Mouse (Mus musculus) frontal cortex, postnatal 36 days (tissue): ENCODE measurements around the gene B230217C12Rik.

Source experiments
- DNase-seq, 2 experiments: peaks; one replicate each; pipeline ENCODE4 v3.0.0; 2022; ENCODE audit warnings: low spot score in 2 of 2

The B230217C12Rik gene

GRCm38 (mm10) chr11:97809235-97810121, 31.1 kb upstream of the B230217C12Rik start:
- DNase-seq: no peak

DNA sequence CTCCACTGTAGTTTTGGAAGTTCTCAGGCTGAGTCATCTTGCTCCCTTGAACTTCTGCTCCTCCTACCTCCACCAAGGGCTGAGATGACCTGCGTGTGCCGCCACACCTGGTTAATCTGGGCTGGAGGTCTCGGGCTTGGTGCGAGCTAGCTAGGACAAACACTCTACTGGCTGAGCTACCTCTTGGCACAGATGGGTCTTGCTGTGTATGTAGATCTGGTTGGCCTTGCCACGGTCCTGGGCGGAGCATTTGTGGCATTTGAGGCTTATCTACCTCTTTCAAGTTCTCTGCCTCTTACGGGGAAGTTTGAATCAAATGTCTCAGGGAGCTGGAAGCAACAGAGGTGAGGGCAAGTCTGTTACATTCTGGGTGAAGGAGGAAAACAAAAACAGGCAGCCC, 30.2 kb upstream of the B230217C12Rik start:
- DNase-seq: no peak

DNA sequence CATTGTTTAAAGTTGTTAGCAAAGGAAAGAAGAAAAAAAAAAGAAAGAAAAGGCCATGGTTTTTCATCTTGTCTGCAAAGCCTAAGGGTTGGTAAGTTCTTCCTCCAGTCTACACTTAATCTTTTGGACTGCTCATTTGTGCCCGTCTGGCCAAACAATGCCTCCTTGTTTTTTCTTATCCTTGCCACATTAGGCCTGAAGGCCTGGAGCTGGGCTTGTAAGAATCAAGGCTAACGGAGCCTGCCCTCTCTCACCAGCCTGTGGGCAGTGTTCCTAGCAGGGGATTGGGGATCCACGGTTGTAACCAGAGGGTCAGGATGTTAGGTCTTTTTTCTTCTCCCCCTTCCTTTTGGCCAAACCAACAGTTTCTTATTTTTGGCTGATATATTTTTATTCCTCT, 29.6 kb upstream of the B230217C12Rik start:
- DNase-seq: no peak

DNA sequence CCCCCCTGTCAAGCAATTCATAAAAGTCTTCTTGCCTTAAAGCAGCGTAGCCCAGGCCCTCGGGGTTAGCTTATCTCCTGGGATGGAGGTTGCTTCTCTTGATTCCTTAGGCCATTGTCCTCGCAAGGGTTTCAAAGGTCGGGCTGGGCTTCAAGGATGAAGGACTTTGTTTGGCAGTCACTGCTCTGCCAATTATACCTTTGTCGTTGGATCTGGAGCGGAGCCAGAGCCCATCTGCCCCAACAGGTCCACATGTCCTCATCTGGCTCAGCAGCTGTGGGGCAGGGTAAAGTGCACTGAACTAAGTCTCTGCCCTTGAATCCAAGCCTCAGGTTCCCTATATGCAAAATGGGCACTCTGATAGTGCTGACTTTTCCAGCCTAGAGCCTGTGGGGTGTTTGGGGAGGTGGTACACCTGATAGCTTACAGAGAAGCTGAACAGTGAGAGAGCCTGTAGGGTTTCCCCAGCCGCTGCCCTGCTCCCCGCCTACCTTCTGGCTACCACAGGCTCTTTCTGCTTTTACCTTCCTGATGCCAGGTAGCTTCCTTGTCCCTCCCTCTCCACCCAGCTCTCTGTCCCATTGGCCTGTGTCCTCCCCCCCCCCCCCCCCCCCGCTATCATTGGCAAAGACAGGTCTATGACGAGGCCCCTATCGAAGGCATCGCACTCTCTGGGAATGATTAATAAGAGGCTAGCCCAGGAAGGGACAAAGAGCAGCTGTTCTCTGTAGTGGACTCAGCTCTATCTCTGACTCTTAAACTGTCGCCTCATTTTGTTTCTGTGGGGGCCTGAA, 28.8 kb upstream of the B230217C12Rik start:
- no peak for DNase-seq

- DNase-seq: no peak
These were observed 28.1 kb upstream of the B230217C12Rik start for GRCm38 (mm10) chr11:97812491-97812921.

DNA sequence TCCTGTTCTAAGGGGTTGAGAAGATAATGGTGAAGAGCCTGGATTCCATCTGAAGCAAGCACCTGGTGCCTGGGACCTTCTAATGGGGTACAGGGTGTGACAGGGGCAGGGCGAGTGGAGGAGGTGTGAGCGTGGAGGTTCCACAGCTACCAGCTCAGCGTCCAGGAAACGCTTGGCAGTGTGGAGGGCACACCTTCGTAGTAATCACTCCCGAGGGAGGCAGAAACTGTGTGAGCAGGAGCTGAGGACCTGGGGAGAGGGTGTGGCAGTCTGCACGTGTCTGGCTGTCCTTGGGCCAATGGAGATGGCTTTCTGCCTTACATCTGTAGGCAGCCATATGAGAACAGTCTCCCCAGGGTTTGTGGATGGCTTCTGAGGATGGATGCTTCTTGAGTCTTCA, 27.5 kb upstream of the B230217C12Rik start:
- DNase-seq: no peak

GRCm38 (mm10) chr11:97813746-97814515, 26.6 kb upstream of the B230217C12Rik start:
- DNase-seq: no peak

GRCm38 (mm10) chr11:97815736-97816135, 24.8 kb upstream of the B230217C12Rik start:
- no peak for DNase-seq

DNA sequence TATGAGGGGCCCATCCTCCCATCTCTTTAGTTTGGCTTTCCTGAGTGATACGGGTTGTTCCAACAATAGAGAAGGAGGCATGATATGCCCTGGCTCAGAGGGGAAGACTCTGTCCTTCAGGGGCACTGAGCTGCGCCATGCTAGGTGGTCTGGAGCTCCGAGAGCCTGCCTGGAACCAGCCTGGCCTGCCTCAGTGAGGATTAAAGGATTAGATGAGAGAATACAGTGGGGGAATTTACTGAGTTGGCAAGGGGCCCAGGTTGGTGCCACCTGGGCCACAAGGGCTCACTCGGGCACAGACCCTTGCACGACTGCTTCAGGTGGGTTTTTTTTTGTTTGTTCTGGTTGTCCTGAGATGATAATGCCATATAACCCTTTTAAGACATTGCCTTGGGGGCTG, 24.4 kb upstream of the B230217C12Rik start:
- no peak for DNase-seq

DNA sequence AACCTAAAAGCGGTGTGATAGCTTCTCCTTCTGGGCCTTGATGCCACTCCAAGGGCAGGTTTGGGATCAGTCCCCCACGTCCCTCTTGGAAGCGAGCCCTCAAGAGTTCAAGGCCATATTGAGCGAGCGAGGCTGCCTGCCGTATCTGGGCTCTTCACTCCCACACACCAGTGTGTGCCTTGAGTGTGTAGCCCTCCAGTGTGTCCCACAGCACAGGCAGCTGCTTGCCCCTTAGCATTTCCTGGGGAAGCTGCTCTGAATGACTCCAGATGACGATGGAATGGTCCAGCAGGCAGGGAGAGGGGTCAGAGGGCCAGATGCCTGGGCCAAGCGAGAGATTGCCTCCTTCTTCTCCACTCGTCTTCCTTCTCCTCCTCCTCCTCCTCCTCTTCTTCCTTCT, 23.7 kb upstream of the B230217C12Rik start:
- no peak for DNase-seq

DNA sequence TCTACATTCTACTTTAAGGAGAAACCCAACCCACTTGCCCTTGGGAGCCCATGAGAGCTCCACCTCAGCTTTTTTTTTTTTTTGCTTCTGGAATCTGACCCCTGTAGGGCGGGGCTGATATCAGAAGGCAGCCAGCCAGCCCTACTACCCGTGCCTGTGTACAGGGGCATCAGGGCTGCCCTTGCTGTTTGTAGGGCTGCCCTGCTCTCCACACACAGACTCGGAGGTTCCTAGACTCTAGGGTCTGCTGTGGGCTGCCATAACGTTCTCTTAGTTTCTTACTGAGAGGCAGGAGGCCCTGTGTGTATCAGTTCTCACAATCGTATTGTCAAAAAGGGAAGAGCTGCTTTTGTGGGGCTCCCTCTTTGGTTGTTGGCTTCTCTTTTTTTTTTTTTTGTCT, 23.2 kb upstream of the B230217C12Rik start:
- no peak for DNase-seq

DNA sequence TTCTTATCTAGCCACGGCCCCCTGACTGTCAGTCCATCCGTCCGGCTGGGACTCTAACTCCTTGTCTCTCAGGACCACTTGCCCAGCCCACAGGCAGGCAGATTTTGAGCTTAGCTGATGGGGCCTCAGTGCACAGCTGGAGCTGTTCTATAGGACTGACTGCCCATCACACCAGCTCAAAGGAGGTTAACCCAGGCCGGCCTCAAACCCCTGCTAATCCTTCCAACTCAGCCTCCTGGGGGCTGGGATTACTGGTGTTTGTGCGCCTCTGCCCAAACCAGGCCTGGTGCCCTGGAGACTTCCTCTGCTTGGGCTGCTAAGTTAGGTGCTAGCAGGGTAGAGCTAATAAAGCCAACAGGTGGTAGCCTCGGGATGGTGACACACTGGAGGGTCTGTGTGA, 22.6 kb upstream of the B230217C12Rik start:
- DNase-seq: no peak

DNA sequence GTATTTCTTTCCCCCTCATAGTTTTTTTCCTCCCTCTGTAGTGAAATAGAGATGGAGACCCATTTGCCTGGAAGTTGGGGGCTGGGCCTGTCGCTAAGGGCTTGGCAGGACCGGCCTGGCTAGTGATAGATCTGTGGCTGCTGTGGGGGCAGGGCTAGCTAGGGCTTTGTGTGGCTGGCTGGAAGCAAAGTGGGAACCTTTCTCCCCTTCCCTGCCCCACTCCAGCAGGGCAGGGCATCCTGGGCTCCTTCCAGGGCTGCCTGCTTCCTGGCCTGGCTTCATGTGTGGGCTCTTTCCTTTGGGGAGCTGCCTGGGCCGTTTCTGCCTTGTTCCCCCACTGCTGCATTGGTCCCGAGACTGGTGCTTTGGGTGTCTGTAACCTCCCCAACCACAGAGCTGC, 22.0 kb upstream of the B230217C12Rik start:
- DNase-seq: no peak

DNA sequence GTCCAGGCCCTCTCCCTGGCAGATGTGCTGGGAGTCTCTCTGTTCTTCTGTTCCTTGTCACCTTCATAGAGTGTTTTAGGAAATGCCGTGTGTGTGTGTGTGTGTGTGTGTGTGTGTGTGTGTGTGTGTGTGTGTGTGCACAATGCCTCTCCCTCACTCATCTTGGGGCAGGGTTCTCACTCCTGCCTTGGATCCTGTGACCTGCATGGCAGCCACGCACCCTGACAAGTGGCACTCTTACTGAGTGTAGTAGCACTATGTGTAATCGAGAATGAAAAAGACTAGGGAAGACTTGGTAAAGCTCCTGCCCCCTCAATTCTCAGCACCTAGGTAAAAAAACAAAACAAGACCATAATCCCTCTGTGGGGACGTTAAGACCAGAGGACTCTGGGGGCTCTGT, 21.5 kb upstream of the B230217C12Rik start:
- DNase-seq: no peak

GRCm38 (mm10) chr11:97819923-97820322, 20.7 kb upstream of the B230217C12Rik start:
- no peak for DNase-seq

- no peak for DNase-seq
These were observed 19.7 kb upstream of the B230217C12Rik start for GRCm38 (mm10) chr11:97820840-97821239.

GRCm38 (mm10) chr11:97821401-97822064, 19.0 kb upstream of the B230217C12Rik start:
- no peak for DNase-seq

DNA sequence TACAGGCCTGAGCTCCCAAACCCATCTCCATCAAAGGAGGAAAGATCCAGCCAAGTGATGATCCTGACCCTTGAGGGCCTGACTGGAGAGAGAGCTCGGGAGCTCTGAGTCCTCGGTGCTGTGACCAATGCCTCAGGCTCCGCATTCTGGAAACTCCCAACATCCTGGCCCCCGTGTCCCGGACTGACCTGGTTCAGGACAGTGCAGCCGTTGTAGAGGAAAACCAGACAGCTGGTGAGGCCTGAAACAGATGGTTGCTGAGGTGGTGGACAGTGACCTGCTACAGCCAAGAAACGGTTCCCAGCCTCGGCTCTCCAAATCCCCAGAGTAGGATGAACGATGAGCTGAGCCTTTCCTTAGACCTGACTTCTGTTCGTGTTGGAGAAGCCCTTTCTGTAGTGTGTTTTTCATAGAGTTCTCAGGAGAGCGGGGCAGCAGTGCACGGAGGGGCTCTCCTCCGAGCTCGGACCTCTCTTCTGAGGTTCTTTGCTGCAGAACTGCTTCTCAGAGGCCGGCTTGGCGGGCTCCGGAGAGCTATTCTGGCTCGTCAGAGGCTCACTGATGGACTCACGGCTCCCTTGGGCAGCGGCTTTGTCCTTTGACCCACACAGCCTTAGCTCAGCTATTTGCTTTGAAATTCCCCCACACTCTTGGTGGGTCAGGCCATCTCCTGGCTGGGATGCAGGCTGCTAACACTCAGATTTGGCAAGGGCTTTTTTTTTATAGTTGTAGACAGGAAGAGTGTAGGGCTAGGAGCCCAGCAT, 17.6 kb upstream of the B230217C12Rik start:
- no peak for DNase-seq

- no peak for DNase-seq
These were observed 16.4 kb upstream of the B230217C12Rik start for GRCm38 (mm10) chr11:97824168-97824567.

- DNase-seq: no peak
These were observed 15.7 kb upstream of the B230217C12Rik start for GRCm38 (mm10) chr11:97824895-97825294.

DNA sequence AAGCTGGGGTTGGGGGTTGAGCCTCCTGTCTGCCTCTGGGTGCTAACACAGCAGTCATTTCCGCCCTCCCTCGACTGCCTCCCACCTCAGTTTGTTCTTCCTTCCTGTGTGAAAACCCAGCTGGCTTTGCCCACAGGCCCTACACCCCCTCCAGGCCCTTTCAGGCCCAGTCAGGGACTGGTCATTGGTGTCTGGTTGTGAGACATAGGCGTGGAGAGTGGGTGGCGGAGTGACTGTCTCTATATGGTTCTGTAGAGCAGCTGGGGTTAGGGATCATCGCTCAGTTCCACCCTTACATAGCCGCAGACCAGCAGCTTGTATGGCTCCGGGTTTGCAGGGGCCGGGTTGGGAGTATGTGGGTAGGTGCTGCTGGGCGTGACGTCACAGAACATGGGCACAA, 15.3 kb upstream of the B230217C12Rik start:
- no peak for DNase-seq
